Mouse (Mus musculus) heart, postnatal 0 days (tissue): ENCODE data around the gene Kcnk10. TPM values are rescaled to one million over a fixed set of nuclear protein-coding genes. Genes with fewer than 3 reads are reported as not detected.

Experiments
- ATAC-seq: fragments of 200-750 bp; cut with Nextera tagmentation; 2 replicates; pipeline ENCODE4 v1.8.0; 2017; ENCODE audit warnings: low read depth, moderate number of reproducible peaks, moderate library complexity; ENCODE audit not compliant: insufficient read depth
- DNase-seq: peaks from one replicate; pipeline ENCODE4 v3.0.0-alpha.2; 2016; ENCODE audit warnings: low spot score
- H3K27ac ChIP-seq: fragments of 300-500 bp; sonication (generic); 2 replicates; pipeline ENCODE4 v1.5.1; 2014; ENCODE audit warnings: low read depth, mild to moderate bottlenecking
- H3K27me3 ChIP-seq: fragments of 300-500 bp; sonication (generic); 2 replicates; pipeline ENCODE4 v1.6.1; 2014; ENCODE audit warnings: low read length, mixed read lengths; ENCODE audit not compliant: control insufficient read depth, insufficient read depth
- H3K36me3 ChIP-seq: fragments of 300-500 bp; sonication (generic); replicated peaks from 2 replicates; pipeline ENCODE4 v1.6.1; 2014; ENCODE audit warnings: low read length, mixed read lengths; ENCODE audit not compliant: control insufficient read depth, insufficient read depth
- H3K4me1 ChIP-seq: fragments of 300-500 bp; sonication (generic); 2 replicates; pipeline ENCODE4 v1.6.1; 2014; ENCODE audit warnings: antibody characterized with exemption; ENCODE audit not compliant: control insufficient read depth, insufficient read depth
- H3K4me2 ChIP-seq: fragments of 300-500 bp; sonication (generic); 2 replicates; pipeline ENCODE4 v1.6.1; 2014; ENCODE audit warnings: low read depth, mild to moderate bottlenecking, low read length, moderate library complexity
- H3K4me3 ChIP-seq: fragments of 300-500 bp; sonication (generic); 2 replicates; pipeline ENCODE4 v1.5.1; 2014; ENCODE audit warnings: low read depth, low read length
- H3K9ac ChIP-seq: fragments of 300-500 bp; sonication (generic); replicated peaks from 2 replicates; pipeline ENCODE4 v1.6.1; 2014; ENCODE audit warnings: low read depth, low read length, mixed read lengths
- H3K9me3 ChIP-seq: fragments of 300-500 bp; sonication (generic); replicated peaks from 2 replicates; pipeline ENCODE4 v1.6.1; 2016; ENCODE audit warnings: low read length; ENCODE audit not compliant: control insufficient read depth
- CTCF ChIP-seq: IDR thresholded peaks from 2 replicates; pipeline ENCODE4 v1.5.1; 2016; ENCODE audit warnings: antibody characterized with exemption, control low read depth, low read depth
- EP300 ChIP-seq: IDR thresholded peaks from 2 replicates; pipeline ENCODE4 v1.6.1; 2016; ENCODE audit warnings: antibody characterized with exemption, low read depth
- WGBS: fragments of 180-500 bp; shearing (Covaris S2); extraction: QIAGEN DNeasy Blood & Tissue Kit; methylation state at CpG from one replicate; pipeline ENCODE4 v1.1.7; 2014; 5-methylcytosine and 5-hydroxymethylcytosine counted together
- polyA plus RNA-seq: library from polyadenylated mRNA; unstranded; fragments of >200 nt; fragmentation: Nextera tagmentation; extraction: Ambion mirVana; gene quantifications from 2 replicates; pipeline ENCODE4 v1.2.1, GENCODE M21; 2015
- total RNA-seq: library from RNA; depleted of rRNA; stranded (reverse); fragments of >200 nt; gene quantifications from 2 replicates; pipeline ENCODE4 v1.2.3, GENCODE M21; 2014; ENCODE audit warnings: low replicate concordance

Kcnk10 gene
- total and polyA plus RNA-seq, 2 experiments from 2014 or later: not detected

DNA sequence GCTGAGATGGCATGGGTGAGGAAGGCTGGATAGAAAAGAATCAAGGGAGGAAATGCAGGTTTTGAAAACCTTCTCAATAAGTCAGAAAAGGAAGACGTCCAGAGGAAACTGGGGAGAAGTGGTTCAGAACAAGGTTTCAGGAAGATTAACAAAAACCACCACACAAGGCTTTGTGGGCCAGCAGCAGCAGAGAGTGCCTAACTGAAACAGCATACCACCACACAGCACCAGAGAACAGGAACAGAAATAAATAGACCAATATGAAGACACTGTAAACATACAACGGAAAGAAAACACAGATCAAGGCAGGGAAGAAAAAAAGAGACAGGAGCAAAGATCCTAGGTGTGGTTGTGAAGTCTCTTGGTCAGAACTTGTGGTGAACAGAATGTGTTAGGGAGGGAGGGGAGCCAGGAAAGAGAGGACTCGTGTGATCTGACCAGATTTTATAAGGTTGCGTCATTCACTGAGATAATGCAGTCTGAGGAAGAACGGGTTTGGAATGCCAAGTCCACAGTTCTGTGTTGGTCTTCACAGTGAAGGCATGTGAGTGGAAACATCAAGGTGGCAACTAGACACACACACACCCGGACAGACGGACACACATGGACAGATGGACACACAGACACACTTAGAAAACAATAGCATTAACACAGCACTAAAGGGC lies 21.0 kb downstream of the Kcnk10 start:
- no peaks in the 10 kb centered on the region for H3K27me3 ChIP-seq
- H3K36me3 ChIP-seq: no peaks in the 10 kb centered on the region

DNA sequence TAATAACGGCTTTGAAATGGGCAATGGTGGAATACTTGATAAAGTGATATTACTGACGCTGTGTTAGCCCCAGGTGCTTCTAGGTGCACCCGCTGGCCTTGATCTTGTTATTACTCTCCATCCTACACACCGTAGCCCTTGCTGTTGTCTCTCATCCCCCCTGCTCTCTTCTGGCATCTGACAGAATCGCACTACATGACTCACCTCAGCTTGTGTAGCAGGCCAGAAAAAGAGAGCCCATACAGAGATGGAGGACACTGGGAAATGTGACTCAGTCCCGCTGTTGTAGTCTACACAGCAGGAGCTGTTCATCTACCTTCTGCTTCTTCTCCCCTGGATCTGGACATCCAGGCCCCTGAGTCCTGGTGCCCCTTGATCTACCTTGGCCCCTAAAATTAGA lies 28.1 kb downstream of the Kcnk10 start:
- no peak overlapping the region for H3K4me2 ChIP-seq
- no peak overlapping the region for H3K27ac ChIP-seq
- H3K36me3 ChIP-seq: no peaks in the 10 kb centered on the region
- no peak for TF ChIP-seq EP300
- TF ChIP-seq CTCF: no peak
- no peak overlapping the region for H3K9ac ChIP-seq
- ATAC-seq: no peak
- WGBS: 86% methylated on average over 6 of the region's 6 CpGs
- no peaks in the 10 kb centered on the region for H3K9me3 ChIP-seq
- no peaks in the 10 kb centered on the region for H3K4me1 ChIP-seq
- no peak overlapping the region for H3K4me3 ChIP-seq
- H3K27me3 ChIP-seq: no peaks in the 10 kb centered on the region
- DNase-seq: no peak

More for the DNA sequence above, 21.0 kb downstream of the Kcnk10 start:
- ATAC-seq (no peak), DNase-seq (no peak)
- no peak for TF ChIP-seq CTCF
- TF ChIP-seq EP300: no peak
- Histone ChIP-seq H3K4me1 (no peaks in the 10 kb centered on the region), H3K9ac (no peak overlapping the region), H3K4me3 (no peak overlapping the region), H3K9me3 (no peaks in the 10 kb centered on the region), H3K4me2 (no peak overlapping the region), H3K27ac (no peak overlapping the region)
- WGBS: 65% methylated on average over 7 of the region's 7 CpGs

- Histone ChIP-seq H3K9ac (no peak overlapping the region), H3K36me3 (no peaks in the 10 kb centered on the region), H3K27me3 (no peaks in the 10 kb centered on the region), H3K4me2 (no peak overlapping the region), H3K4me1 (no peaks in the 10 kb centered on the region), H3K27ac (no peak overlapping the region), H3K9me3 (no peaks in the 10 kb centered on the region), H3K4me3 (no peak overlapping the region)
- ATAC-seq (no peak), DNase-seq (no peak)
- 82% methylated on average over 9 of the region's 9 CpGs for WGBS
- TF ChIP-seq CTCF: no peak
- TF ChIP-seq EP300: no peak
These were observed 30.0 kb downstream of the Kcnk10 start for GRCm38 (mm10) chr12:98548141-98548540.

DNA sequence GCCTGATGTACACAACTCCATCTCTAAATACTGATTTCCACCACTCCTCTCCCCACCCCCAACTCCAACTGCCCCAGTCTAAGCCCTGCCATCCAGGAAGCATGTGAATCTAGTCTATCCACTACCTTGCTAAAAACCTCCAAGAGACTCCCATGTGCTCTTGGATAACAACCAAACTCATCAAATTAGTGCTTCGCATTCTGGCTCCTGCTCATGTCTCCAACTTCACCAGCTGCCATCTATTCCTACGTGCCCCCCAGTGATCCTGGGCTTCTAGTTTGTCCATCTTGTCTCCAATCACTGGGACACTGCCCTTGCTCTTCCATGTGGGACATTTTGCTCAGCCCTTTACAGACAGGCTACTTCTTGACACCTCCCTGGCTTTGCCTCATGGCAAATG lies 32.2 kb downstream of the Kcnk10 start:
- H3K27ac ChIP-seq: no peak overlapping the region
- H3K4me2 ChIP-seq: no peak overlapping the region
- no peak for TF ChIP-seq EP300
- no peak for TF ChIP-seq CTCF
- no peaks in the 10 kb centered on the region for H3K27me3 ChIP-seq
- H3K36me3 ChIP-seq: no peaks in the 10 kb centered on the region
- no peaks in the 10 kb centered on the region for H3K4me1 ChIP-seq
- no peak for DNase-seq
- no peak overlapping the region for H3K9ac ChIP-seq
- 84% methylated on average over 2 of the region's 2 CpGs for WGBS
- no peak for ATAC-seq
- H3K4me3 ChIP-seq: no peak overlapping the region
- no peaks in the 10 kb centered on the region for H3K9me3 ChIP-seq

DNA sequence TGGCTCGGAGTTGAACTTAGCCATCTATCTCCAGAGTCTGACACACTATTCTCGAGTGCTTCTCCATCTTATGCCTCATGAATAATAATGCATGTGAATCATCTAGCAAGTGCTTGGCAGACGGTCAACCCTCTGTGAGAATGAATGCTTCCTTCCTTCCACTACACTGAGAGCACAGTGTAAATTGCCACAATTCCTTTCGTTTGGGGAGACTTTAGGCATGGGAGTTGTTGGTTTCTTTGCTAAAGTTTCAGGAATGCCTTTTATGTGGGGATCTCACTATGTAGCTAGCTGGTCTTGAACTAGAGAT lies 32.9 kb downstream of the Kcnk10 start:
- Histone ChIP-seq H3K9ac (no peak overlapping the region), H3K9me3 (no peaks in the 10 kb centered on the region), H3K27ac (no peak overlapping the region), H3K36me3 (no peaks in the 10 kb centered on the region), H3K4me3 (no peak overlapping the region), H3K4me1 (no peaks in the 10 kb centered on the region), H3K4me2 (no peak overlapping the region), H3K27me3 (no peaks in the 10 kb centered on the region)
- no peak for ATAC-seq
- 67% methylated on average over 4 of the region's 4 CpGs for WGBS
- TF ChIP-seq EP300: no peak
- TF ChIP-seq CTCF: no peak
- DNase-seq: no peak
